Mouse (Mus musculus) cerebellum, adult 2 months (tissue): ENCODE data around the gene Myo1e. TPM values are rescaled to one million over a fixed set of nuclear protein-coding genes. Genes with fewer than 3 reads are reported as not detected.

Source experiments
- DNase-seq, 2 experiments: peaks; one replicate each; pipeline ENCODE4 v3.0.0; 2021
- H3K27ac ChIP-seq: fragments of 200-500 bp; 2 replicates; pipeline ENCODE4 v1.5.1; 2012; ENCODE audit warnings: low read length, control low read depth, inconsistent platforms; ENCODE audit not compliant: insufficient read depth
- H3K27me3 ChIP-seq: fragments of 200-500 bp; 2 replicates; pipeline ENCODE4 v1.6.1; 2012; ENCODE audit warnings: inconsistent platforms, mild to moderate bottlenecking, low read length, moderate library complexity; ENCODE audit not compliant: control insufficient read depth, insufficient read depth
- H3K4me1 ChIP-seq: fragments of 200-500 bp; 2 replicates; pipeline ENCODE4 v1.6.1; 2011; ENCODE audit warnings: low read length; ENCODE audit not compliant: control insufficient read depth, insufficient read depth
- H3K4me3 ChIP-seq: fragments of 200-500 bp; replicated peaks from 2 replicates; pipeline ENCODE3; 2011; ENCODE audit warnings: mild to moderate bottlenecking, low read depth, low read length, control low read depth; ENCODE audit not compliant: insufficient read depth
- CTCF ChIP-seq: fragments of 200-500 bp; IDR thresholded peaks from 2 replicates; pipeline ENCODE4 v1.5.1; 2011; ENCODE audit warnings: low read depth, mild to moderate bottlenecking, control low read depth, low read length, moderate library complexity, borderline replicate concordance; ENCODE audit not compliant: insufficient read depth
- POLR2A ChIP-seq: fragments of 200-500 bp; IDR thresholded peaks from 2 replicates; pipeline ENCODE4 v1.6.1; 2011; ENCODE audit warnings: low read length, control low read depth, borderline replicate concordance; ENCODE audit not compliant: insufficient read depth
- WGBS: fragments of 180-500 bp; shearing (Covaris S2); methylation state at CpG from one replicate; pipeline ENCODE4 v1.1.7; 2018; 5-methylcytosine and 5-hydroxymethylcytosine counted together
- polyA plus RNA-seq: library from polyadenylated mRNA; depleted of rRNA; stranded (reverse); fragments of >200 nt; gene quantifications from 2 replicates; pipeline ENCODE4 v1.2.3, GENCODE M21; 2012

Myo1e gene
- polyA plus RNA-seq, 1 experiment: 8.1 TPM

GRCm38 (mm10) chr9:70328193-70328841, 121.2 kb downstream of the Myo1e start:
- TF ChIP-seq CTCF (no peak), POLR2A (no peak)
- H3K4me3 ChIP-seq: no peak overlapping the region
- DNase-seq: no peak
- no peaks in the 10 kb centered on the region for H3K4me1 ChIP-seq
- 89% methylated on average over 5 of the region's 5 CpGs for WGBS
- no peak overlapping the region for H3K27ac ChIP-seq
- no peaks in the 10 kb centered on the region for H3K27me3 ChIP-seq

GRCm38 (mm10) chr9:70331727-70332335, 124.7 kb downstream of the Myo1e start:
- TF ChIP-seq CTCF: no peak
- TF ChIP-seq POLR2A: no peak
- 85% methylated on average over 11 of the region's 11 CpGs for WGBS
- no peak for DNase-seq
- Histone ChIP-seq H3K27ac (no peak overlapping the region), H3K4me1 (no peaks in the 10 kb centered on the region), H3K27me3 (no peaks in the 10 kb centered on the region), H3K4me3 (no peak overlapping the region)

GRCm38 (mm10) chr9:70338391-70338790, 131.2 kb downstream of the Myo1e start:
- WGBS: 96% methylated on average over 7 of the region's 7 CpGs
- H3K4me3 ChIP-seq: no peak overlapping the region
- H3K27me3 ChIP-seq: no peaks in the 10 kb centered on the region
- H3K27ac ChIP-seq: no peak overlapping the region
- TF ChIP-seq CTCF (no peak), POLR2A (no peak)
- no peaks in the 10 kb centered on the region for H3K4me1 ChIP-seq
- DNase-seq: no peak

- no peaks in the 10 kb centered on the region for H3K4me1 ChIP-seq
- no peak overlapping the region for H3K4me3 ChIP-seq
- TF ChIP-seq CTCF (no peak), POLR2A (no peak)
- DNase-seq: no peak
- no peak overlapping the region for H3K27ac ChIP-seq
- H3K27me3 ChIP-seq: no peaks in the 10 kb centered on the region
Measured at GRCm38 (mm10) chr9:70338894-70339293, 131.7 kb downstream of the Myo1e start.

- no peak for TF ChIP-seq CTCF
- no peak for TF ChIP-seq POLR2A
- Histone ChIP-seq H3K27ac (no peak overlapping the region), H3K27me3 (no peaks in the 10 kb centered on the region), H3K4me3 (no peak overlapping the region), H3K4me1 (no peaks in the 10 kb centered on the region)
- 91% methylated on average over 2 of the region's 2 CpGs for WGBS
- no peak for DNase-seq
Measured at GRCm38 (mm10) chr9:70349274-70349673, 142.1 kb downstream of the Myo1e start.

GRCm38 (mm10) chr9:70351570-70352277, 144.6 kb downstream of the Myo1e start:
- no peak overlapping the region for H3K27ac ChIP-seq
- TF ChIP-seq POLR2A (no peak), CTCF (no peak)
- peak; percentile 11 to 35 for DNase-seq
- no peaks in the 10 kb centered on the region for H3K27me3 ChIP-seq
- no peak overlapping the region for H3K4me3 ChIP-seq
- 31% methylated on average over 8 of the region's 8 CpGs for WGBS
- no peaks in the 10 kb centered on the region for H3K4me1 ChIP-seq

- H3K27ac ChIP-seq: no peak overlapping the region
- H3K4me1 ChIP-seq: no peaks in the 10 kb centered on the region
- no peaks in the 10 kb centered on the region for H3K27me3 ChIP-seq
- no peak overlapping the region for H3K4me3 ChIP-seq
- TF ChIP-seq CTCF (no peak), POLR2A (no peak)
- no peak for DNase-seq
- 60% methylated on average over 8 of the region's 8 CpGs for WGBS
Measured at GRCm38 (mm10) chr9:70356254-70356653, 149.1 kb downstream of the Myo1e start.
